Mouse (Mus musculus) embryonic facial prominence, embryonic 13.5 days (tissue): ENCODE measurements at regions not wholly inside any gene's neighbourhood (a gene's known extent, or its start where the extent isn't known, plus 50 kb on each side); places are given as distances from the start of the nearest gene placed in this dataset.

Source experiments
- ATAC-seq: fragments of 200-750 bp; cut with Nextera tagmentation; 2 replicates; pipeline ENCODE4 v1.8.0; 2017; ENCODE audit warnings: low read depth; ENCODE audit not compliant: insufficient number of reproducible peaks, insufficient read depth, low FRiP score, low TSS enrichment
- H3K27ac ChIP-seq: fragments of 300-500 bp; sonication (generic); 2 replicates; pipeline ENCODE4 v1.5.1; 2015; ENCODE audit warnings: moderate library complexity, mild to moderate bottlenecking, inconsistent platforms
- H3K27me3 ChIP-seq: fragments of 300-500 bp; sonication (generic); 2 replicates; pipeline ENCODE4 v1.6.1; 2015; ENCODE audit warnings: mild to moderate bottlenecking, inconsistent platforms
- H3K36me3 ChIP-seq: fragments of 300-500 bp; sonication (generic); 2 replicates; pipeline ENCODE4 v1.6.1; 2015; ENCODE audit warnings: mild to moderate bottlenecking, inconsistent platforms
- H3K4me1 ChIP-seq: fragments of 300-500 bp; sonication (generic); 2 replicates; pipeline ENCODE4 v1.6.1; 2015; ENCODE audit warnings: inconsistent platforms
- H3K4me2 ChIP-seq: fragments of 300-500 bp; sonication (generic); 2 replicates; pipeline ENCODE4 v1.6.1; 2015; ENCODE audit warnings: moderate library complexity, mild to moderate bottlenecking, inconsistent platforms
- H3K4me3 ChIP-seq: fragments of 300-500 bp; sonication (generic); 2 replicates; pipeline ENCODE4 v1.5.1; 2015; ENCODE audit warnings: mild to moderate bottlenecking, inconsistent platforms
- H3K9ac ChIP-seq: fragments of 300-500 bp; sonication (generic); 2 replicates; pipeline ENCODE4 v1.6.1; 2015; ENCODE audit warnings: mild to moderate bottlenecking, inconsistent platforms
- H3K9me3 ChIP-seq: fragments of 300-500 bp; sonication (generic); 2 replicates; pipeline ENCODE4 v1.6.1; 2016; ENCODE audit warnings: inconsistent platforms
- WGBS: fragments of 180-500 bp; shearing (Covaris S2); methylation state at CpG from one replicate; pipeline ENCODE4 v1.1.7; 2015; ENCODE audit warnings: mixed read lengths; 5-methylcytosine and 5-hydroxymethylcytosine counted together

DNA sequence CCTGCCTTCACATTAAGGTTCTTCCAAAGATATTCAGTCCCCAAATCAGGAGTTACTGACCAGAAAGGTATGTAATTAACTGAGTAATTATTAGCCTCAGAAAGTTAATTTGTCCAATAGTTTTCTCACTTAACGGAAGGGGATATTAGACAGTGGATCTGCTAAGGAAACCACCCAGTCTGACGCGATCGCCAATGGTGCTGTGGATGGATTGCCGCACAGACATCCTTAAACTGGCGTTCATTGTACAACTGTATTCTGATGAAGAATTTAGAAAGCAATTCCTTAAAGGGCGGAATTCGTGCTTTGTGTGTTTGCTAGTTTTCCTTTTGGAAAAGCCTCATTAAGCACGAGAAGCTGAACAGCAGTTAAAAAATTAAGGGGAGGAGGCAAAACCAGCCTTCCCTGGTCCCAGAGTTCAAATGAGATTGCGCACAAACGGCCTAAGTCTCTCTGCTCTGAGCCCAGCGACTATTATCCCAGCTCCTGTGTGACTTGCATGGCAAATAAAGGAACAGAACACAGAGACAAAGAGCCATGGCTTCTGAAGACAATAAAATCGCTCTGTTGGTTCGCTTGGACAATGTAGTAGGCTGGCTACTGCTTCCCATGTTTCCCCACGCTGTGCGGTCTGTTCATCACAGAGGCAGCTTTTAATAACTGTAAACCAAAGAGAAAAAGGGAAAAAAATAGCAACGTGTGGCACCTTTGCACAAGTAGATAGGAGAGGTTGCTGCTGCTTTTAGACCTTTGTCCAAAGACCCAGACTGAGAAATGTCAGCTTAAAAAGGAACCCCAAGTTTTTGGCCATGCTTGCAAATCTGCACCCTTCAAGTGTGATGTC lies 83.1 kb downstream of the S1pr1 start:
- Histone ChIP-seq H3K27me3 (no peaks in the 10 kb centered on the region), H3K9ac (no peak overlapping the region), H3K4me1 (no peaks in the 10 kb centered on the region), H3K27ac (no peak overlapping the region), H3K4me3 (no peak overlapping the region), H3K36me3 (no peaks in the 10 kb centered on the region), H3K4me2 (no peak overlapping the region), H3K9me3 (no peaks in the 10 kb centered on the region)
- WGBS = 84% methylated on average over 17 of the region's 17 CpGs
- no peak for ATAC-seq

DNA sequence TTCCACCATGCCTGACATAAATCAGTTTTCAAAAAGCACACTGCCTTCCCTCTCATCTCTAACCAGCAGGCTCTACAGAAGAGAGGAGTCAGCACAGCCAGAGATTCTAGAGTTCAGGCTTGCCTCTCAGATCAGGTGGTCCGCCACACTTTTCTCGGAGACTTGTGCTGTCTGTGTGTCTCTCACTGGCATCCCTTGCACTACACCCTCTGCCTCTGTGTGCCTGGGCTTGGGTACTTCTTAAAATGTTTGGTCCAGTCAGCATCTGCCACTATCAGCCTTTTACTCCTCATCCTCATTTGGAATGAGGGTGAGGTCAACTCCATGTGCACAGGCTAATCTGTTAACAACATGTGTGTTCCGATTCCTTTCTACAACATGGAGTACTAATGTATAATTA lies 92.0 kb downstream of the S1pr1 start:
- Histone ChIP-seq H3K4me2 (no peak overlapping the region), H3K27me3 (no peaks in the 10 kb centered on the region), H3K4me1 (no peaks in the 10 kb centered on the region), H3K36me3 (no peaks in the 10 kb centered on the region), H3K27ac (no peak overlapping the region), H3K9ac (no peak overlapping the region), H3K9me3 (no peaks in the 10 kb centered on the region), H3K4me3 (no peak overlapping the region)
- ATAC-seq = no peak
- WGBS = 89% methylated on average over 3 of the region's 3 CpGs

GRCm38 (mm10) chr3:115622300-115622699 lies 92.6 kb downstream of the S1pr1 start:
- ATAC-seq = no peak
- no peak overlapping the region for H3K9ac ChIP-seq
- 64% methylated on average over 2 of the region's 2 CpGs for WGBS
- H3K4me3 ChIP-seq = no peak overlapping the region
- H3K27ac ChIP-seq = no peak overlapping the region
- H3K4me2 ChIP-seq = no peak overlapping the region
- no peaks in the 10 kb centered on the region for H3K9me3 ChIP-seq
- H3K27me3 ChIP-seq = no peaks in the 10 kb centered on the region
- no peaks in the 10 kb centered on the region for H3K36me3 ChIP-seq
- H3K4me1 ChIP-seq = no peaks in the 10 kb centered on the region

GRCm38 (mm10) chr3:115619970-115620369 lies 94.9 kb downstream of the S1pr1 start:
- ATAC-seq = no peak
- no peaks in the 10 kb centered on the region for H3K27me3 ChIP-seq
- no peak overlapping the region for H3K4me2 ChIP-seq
- H3K9me3 ChIP-seq = no peaks in the 10 kb centered on the region
- WGBS = 89% methylated on average over 3 of the region's 3 CpGs
- H3K4me1 ChIP-seq = no peaks in the 10 kb centered on the region
- H3K27ac ChIP-seq = no peak overlapping the region
- H3K36me3 ChIP-seq = no peaks in the 10 kb centered on the region
- no peak overlapping the region for H3K4me3 ChIP-seq
- no peak overlapping the region for H3K9ac ChIP-seq

DNA sequence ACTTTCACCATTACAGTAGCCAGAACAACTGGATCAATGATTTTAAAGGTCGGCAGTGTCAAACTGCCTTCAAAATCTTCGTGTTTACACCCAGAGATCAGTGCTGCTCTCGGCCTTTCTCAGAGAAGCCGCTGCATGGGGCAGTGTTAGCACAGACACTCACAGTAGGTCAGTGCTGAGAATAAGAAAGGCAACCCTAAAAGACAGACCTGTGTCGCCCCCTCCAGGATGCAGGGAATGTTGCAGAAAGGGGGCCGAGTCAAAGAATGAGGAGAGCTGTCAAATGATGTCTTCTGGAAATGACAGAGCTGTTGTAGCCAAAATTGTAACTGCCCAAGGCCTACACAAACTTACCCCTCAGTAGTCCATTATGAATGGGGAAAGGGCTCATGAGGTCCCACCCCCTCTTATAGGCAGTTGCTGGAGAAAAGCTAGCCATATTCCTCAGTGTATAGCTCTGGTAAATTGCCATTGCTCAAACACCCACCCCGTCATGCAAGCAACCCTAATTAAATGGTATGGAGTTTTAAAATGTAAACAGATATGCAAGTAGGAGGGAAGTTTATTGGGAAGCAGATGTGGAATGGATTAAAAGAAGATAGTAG lies 98.8 kb downstream of the S1pr1 start:
- Histone ChIP-seq H3K9ac (no peak overlapping the region), H3K9me3 (no peaks in the 10 kb centered on the region), H3K27ac (no peak overlapping the region), H3K4me3 (no peak overlapping the region), H3K36me3 (no peaks in the 10 kb centered on the region), H3K4me2 (no peak overlapping the region), H3K4me1 (no peaks in the 10 kb centered on the region), H3K27me3 (no peaks in the 10 kb centered on the region)
- no peak for ATAC-seq
- WGBS = 25% methylated on average over 7 of the region's 7 CpGs

- Histone ChIP-seq H3K4me1 (no peaks in the 10 kb centered on the region), H3K9ac (no peak overlapping the region), H3K4me3 (no peak overlapping the region), H3K27ac (no peak overlapping the region), H3K4me2 (no peak overlapping the region), H3K27me3 (no peaks in the 10 kb centered on the region), H3K9me3 (no peaks in the 10 kb centered on the region), H3K36me3 (no peaks in the 10 kb centered on the region)
- no peak for ATAC-seq
- 87% methylated on average over 6 of the region's 6 CpGs for WGBS
Observed at GRCm38 (mm10) chr3:115612859-115613258, 102.0 kb downstream of the S1pr1 start.

DNA sequence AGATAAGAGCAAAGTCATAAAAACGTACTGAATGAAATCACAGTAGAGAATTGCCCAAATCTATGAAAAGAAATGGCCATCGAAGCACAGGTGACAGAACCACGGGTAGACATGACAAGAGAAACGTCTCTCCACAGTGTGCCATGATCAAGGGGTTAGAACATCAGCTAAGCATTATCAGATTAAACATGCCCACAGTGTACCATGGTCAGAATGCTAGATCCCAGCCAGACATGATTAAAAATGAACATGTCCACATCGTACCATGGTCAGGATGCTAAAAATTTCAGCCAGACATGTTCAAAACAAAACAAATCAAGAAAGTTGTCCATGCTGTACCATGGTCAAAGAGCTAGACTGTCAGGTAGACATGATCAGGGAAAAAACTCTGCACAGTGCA lies 106.8 kb downstream of the S1pr1 start:
- Histone ChIP-seq H3K4me3 (no peak overlapping the region), H3K9ac (no peak overlapping the region), H3K27me3 (no peaks in the 10 kb centered on the region), H3K9me3 (no peaks in the 10 kb centered on the region), H3K36me3 (no peaks in the 10 kb centered on the region), H3K4me2 (no peak overlapping the region), H3K4me1 (no peaks in the 10 kb centered on the region), H3K27ac (no peak overlapping the region)
- no peak for ATAC-seq
- whole genome bisulfite sequencing = 83% methylated on average over 5 of the region's 5 CpGs

DNA sequence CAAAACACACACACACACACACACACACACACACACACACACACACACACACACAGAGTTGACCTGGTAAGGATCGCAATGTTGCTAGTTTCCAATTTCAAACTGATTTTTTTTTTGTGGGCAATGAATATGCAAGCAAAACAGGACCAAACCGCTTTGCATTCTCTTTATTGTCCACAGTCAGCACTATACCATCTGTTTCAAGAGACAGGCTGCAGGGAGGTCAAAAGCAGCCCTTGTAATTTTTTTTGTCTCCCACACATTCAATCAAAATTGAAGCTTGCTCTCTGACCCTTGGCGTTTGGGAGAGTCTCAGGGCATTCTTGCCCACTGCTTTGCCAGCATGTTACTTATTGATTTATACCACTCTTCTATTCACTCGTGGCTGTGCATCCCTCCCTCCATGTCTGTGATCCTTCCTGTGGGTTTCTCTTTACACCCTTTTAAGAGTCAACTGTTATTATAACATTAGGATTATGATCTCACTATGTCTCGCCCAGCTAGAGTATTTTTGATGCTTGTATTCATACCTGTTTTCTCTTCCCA lies 110.1 kb downstream of the S1pr1 start:
- WGBS = 52% methylated on average over 5 of the region's 5 CpGs
- Histone ChIP-seq H3K4me2 (no peak overlapping the region), H3K36me3 (no peaks in the 10 kb centered on the region), H3K27me3 (no peaks in the 10 kb centered on the region), H3K9me3 (no peaks in the 10 kb centered on the region), H3K27ac (no peak overlapping the region), H3K9ac (no peak overlapping the region), H3K4me1 (no peaks in the 10 kb centered on the region), H3K4me3 (no peak overlapping the region)
- no peak for ATAC-seq

DNA sequence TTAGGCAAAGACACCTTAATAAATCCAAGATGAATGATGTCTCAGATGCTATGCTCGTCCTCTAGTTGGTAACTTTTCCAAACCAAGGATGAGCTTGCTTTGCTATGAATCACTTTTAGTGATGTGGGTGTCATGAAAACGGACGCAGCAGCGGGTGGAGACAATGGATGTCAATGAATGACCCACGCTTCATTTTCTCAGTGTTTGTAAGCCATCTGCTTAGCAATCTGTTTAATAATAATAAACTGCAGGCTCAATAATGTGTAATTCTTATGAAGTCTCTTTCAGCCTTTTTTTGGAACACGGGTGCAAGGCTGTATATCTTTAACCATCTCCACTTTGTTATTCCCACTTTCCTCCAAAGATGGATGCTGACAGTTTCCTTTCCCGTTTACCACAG lies 110.6 kb downstream of the S1pr1 start:
- Histone ChIP-seq H3K4me3 (no peak overlapping the region), H3K4me2 (no peak overlapping the region), H3K9ac (no peak overlapping the region), H3K36me3 (no peaks in the 10 kb centered on the region), H3K27me3 (no peaks in the 10 kb centered on the region), H3K4me1 (no peaks in the 10 kb centered on the region), H3K27ac (no peak overlapping the region), H3K9me3 (no peaks in the 10 kb centered on the region)
- ATAC-seq = no peak
- 82% methylated on average over 7 of the region's 7 CpGs for WGBS

- H3K36me3 ChIP-seq = no peaks in the 10 kb centered on the region
- H3K9me3 ChIP-seq = no peaks in the 10 kb centered on the region
- no peaks in the 10 kb centered on the region for H3K4me1 ChIP-seq
- no peak for ATAC-seq
- H3K27ac ChIP-seq = no peak overlapping the region
- WGBS = 59% methylated on average over 3 of the region's 3 CpGs
- H3K9ac ChIP-seq = no peak overlapping the region
- H3K4me3 ChIP-seq = no peak overlapping the region
- no peak overlapping the region for H3K4me2 ChIP-seq
- H3K27me3 ChIP-seq = no peaks in the 10 kb centered on the region
Observed at GRCm38 (mm10) chr3:115603803-115604202, 111.1 kb downstream of the S1pr1 start.

DNA sequence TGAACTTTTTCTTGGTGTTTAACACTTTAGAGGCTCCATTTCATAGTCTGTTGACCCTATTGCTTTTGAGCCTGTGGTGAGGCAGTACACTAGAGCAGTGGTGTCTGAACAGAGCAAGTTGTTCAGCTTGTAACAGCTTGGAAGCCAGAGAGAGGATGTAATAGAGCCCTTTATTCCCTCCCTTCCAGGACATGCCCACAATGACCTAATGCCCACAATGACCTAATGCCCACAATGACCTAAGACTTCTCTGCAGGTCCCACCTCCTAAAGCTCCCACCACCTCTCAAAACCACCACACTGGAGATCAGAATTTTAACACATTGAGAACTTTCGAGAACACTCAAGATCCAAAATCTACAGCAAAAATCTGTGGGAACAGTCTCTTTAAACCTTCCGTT lies 115.6 kb downstream of the S1pr1 start:
- Histone ChIP-seq H3K4me1 (no peaks in the 10 kb centered on the region), H3K9me3 (no peaks in the 10 kb centered on the region), H3K27me3 (no peaks in the 10 kb centered on the region), H3K27ac (no peak overlapping the region), H3K9ac (no peak overlapping the region), H3K4me3 (no peak overlapping the region), H3K36me3 (no peaks in the 10 kb centered on the region), H3K4me2 (no peak overlapping the region)
- no peak for ATAC-seq
- WGBS = 94% methylated on average over 2 of the region's 2 CpGs

GRCm38 (mm10) chr3:115596523-115596922 lies 118.3 kb downstream of the S1pr1 start:
- Histone ChIP-seq H3K9me3 (no peaks in the 10 kb centered on the region), H3K4me1 (no peaks in the 10 kb centered on the region), H3K9ac (no peak overlapping the region), H3K27me3 (no peaks in the 10 kb centered on the region), H3K36me3 (no peaks in the 10 kb centered on the region), H3K4me3 (no peak overlapping the region), H3K4me2 (no peak overlapping the region), H3K27ac (no peak overlapping the region)
- ATAC-seq = no peak
- WGBS = 36% methylated on average over 6 of the region's 6 CpGs
